Mouse (Mus musculus): ENCODE data around the gene Tmem198.
A peak's percentile ranks its signal among the peaks of the same experiment; 100 is the strongest.

The Tmem198 gene

DNA sequence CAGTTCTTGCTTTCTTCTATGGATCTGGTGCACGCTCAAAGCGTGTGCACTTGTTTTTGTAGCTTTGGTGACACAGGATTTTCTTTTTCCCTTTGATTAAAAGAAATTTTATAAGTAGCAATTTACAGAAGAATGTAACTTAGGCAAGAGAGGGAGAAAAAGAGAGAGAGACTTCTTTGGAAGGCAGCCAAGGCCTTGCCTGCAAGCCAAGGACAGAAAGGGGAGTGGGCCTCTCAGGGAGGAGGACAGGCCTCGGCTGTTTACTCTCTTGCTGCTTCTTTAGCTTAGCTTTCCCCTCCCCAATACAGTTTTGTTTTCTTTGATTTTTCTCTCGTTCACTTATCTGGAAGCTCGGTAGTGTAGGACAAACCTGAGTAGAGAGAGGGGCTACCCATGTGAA, 40.2 kb downstream of the Tmem198 start:
- DNase-seq (ENCODE audit: low read depth): no peak

GRCm38 (mm10) chr1:75521321-75522031, 42.1 kb downstream of the Tmem198 start, which contains the start of gene Stk11ip:
Gene Stk11ip (plus strand): TSS chr1:75521529.
- DNase-seq (ENCODE audit: low read depth): peak; percentile 94

GRCm38 (mm10) chr1:75524679-75525078, 45.3 kb downstream of the Tmem198 start:
- no peak for DNase-seq (ENCODE audit: low read depth)

DNA sequence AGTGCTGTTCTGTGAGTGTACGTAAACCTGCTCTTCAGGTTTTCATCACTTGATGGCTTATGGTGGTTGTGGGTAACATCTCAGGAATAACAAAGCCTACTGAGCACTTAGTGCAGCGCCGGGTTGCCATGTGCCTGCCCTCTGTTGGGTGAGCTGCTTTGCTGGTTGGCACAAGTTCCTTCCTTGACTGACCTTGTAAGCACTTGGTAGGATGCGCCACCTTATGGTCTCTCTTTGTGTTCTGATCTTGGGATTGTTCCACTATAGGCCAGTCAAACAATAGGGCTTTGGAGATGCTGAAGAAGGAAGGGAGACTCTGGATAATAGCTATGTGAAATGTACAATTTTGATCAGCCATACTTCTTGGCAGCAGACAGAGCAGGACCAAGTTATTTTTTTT, 51.2 kb downstream of the Tmem198 start:
- DNase-seq (ENCODE audit: low read depth): peak; percentile 5

DNA sequence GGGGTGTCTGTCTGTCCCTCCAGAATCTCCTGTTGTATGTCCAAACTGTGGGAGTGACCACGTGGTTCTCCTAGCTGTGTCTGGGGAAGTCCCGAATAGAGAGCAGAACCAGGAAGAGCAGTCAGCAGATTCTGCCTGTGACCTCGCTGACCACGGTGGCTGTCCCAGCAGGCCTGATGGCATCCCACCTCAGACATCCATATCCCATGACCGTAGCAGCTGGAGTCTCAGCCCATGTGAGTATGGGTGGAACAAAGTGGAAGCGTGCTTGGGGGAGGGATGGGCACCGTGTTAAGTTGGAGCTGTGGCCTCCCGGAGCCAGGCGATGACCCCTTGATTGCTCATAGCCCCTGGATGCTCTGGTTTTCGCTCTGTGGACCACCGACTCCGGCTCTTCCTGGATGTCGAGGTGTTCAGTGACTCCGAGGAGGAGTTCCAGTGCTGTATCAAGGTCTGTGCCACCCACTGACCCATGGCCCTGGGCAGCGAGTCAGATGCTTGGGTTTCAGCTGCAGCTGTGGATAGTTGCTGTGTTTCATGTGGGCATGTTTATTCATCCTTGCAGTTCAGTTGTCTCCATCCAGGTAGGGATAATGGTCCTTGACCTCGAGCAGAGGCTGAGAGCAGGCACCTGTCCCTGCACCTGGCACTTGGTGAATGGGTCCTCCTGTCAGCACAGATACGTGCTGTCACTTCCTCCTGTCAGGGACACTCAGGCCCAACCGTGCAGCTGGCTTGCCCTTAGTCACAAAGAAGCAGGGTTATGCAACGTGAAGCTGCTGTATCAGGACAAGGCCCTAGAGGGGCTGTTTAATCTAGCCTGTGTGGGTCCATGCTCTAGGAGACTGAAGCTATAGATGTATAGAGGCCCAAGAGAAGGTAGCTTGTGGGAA, 53.2 kb downstream of the Tmem198 start:
- no peak for DNase-seq (ENCODE audit: low read depth)

- no peak for DNase-seq (ENCODE audit: low read depth)
Observed at GRCm38 (mm10) chr1:75533325-75534252, 54.3 kb downstream of the Tmem198 start.

Data from 416B (cell line).